Mouse (Mus musculus) liver, embryonic 14.5 days (tissue): ENCODE measurements at regions not wholly inside any gene's neighbourhood (a gene's known extent, or its start where the extent isn't known, plus 50 kb on each side); places are given as distances from the start of the nearest gene placed in this dataset.

Experiments
- CTCF ChIP-seq: IDR thresholded peaks from 2 replicates; pipeline ENCODE4 v1.5.1; 2016; ENCODE audit warnings: antibody characterized with exemption, low read depth, control low read depth
- EP300 ChIP-seq: IDR thresholded peaks from 2 replicates; pipeline ENCODE4 v1.6.1; 2016; ENCODE audit warnings: antibody characterized with exemption, low read depth

GRCm38 (mm10) chr9:115473847-115474246, 163.6 kb upstream of the Stt3b start:
- TF ChIP-seq CTCF, result no peak
- no peak for TF ChIP-seq EP300
